Mouse (Mus musculus) macrophage (primary cell): ENCODE data around the gene Vps9d1. TPM values are rescaled to one million over a fixed set of nuclear protein-coding genes. Genes with fewer than 3 reads are reported as not detected.
A peak's percentile ranks its signal among the peaks of the same experiment; 100 is the strongest.
"Not testable (repeated sequence)": the region's sequence is repeated elsewhere in the genome, so short reads cannot be mapped to it uniquely, and the experiment has no call there.

Experiments used
- H3K27ac ChIP-seq: fragments of 350-480 bp; formaldehyde crosslinking; 2 replicates; pipeline ENCODE4 v1.9.0; 2021
- H3K36me3 ChIP-seq: fragments of 350-480 bp; formaldehyde crosslinking; 2 replicates; pipeline ENCODE4 v1.9.0; 2021; ENCODE audit errors: inconsistent target
- H3K4me3 ChIP-seq: fragments of 350-480 bp; formaldehyde crosslinking; 2 replicates; pipeline ENCODE4 v1.9.0; 2021; ENCODE audit errors: inconsistent target
- H3K79me2 ChIP-seq: fragments of 350-480 bp; formaldehyde crosslinking; 2 replicates; pipeline ENCODE4 v1.9.0; 2021; ENCODE audit errors: inconsistent target
- WGBS: methylation state at CpG from one replicate; pipeline ENCODE4 v1.1.7; 2026; ENCODE audit warnings: inconsistent platforms; ENCODE audit not compliant: missing documents; 5-methylcytosine and 5-hydroxymethylcytosine counted together
- polyA plus RNA-seq: library from polyadenylated mRNA; stranded (reverse); fragments of 250-400 nt; gene quantifications from 3 replicates; pipeline ENCODE4 v1.2.4, GENCODE M21; 2018; ENCODE audit warnings: inconsistent platforms
- total RNA-seq, 78 experiments: library from RNA; depleted of rRNA; stranded (reverse); fragments of 250-400 nt; gene quantifications; 1 replicate in 9 of 78; 2 replicates in 24 of 78; 3 replicates in 43 of 78; 4 replicates in 2 of 78; pipeline ENCODE4 v1.2.4; 2018; ENCODE audit warnings: inconsistent platforms in 56 of 78

Gene Vps9d1
- total RNA-seq (2018; cell fraction: chromatin; rRNA removed): 100 to 1,000 TPM in 11 of 26 experiments, 10 to 100 TPM in 15; 16.7 to 208 (median 79.9) TPM
- total RNA-seq (2018; cell fraction: cytosol; rRNA removed): 10 to 100 TPM in 21 of 26 experiments, 1 to 10 TPM in 5; 3.6 to 33.9 (median 15.4) TPM
- 10 to 100 TPM in 25 of 26 experiments, 1 to 10 TPM in 1; 9.8 to 81.9 (median 44.6) TPM for total RNA-seq (2018; cell fraction: nucleus; rRNA removed)
- 10.8 to 15.8 TPM (median 14.7 TPM) in 3 replicates for polyA plus RNA-seq

DNA sequence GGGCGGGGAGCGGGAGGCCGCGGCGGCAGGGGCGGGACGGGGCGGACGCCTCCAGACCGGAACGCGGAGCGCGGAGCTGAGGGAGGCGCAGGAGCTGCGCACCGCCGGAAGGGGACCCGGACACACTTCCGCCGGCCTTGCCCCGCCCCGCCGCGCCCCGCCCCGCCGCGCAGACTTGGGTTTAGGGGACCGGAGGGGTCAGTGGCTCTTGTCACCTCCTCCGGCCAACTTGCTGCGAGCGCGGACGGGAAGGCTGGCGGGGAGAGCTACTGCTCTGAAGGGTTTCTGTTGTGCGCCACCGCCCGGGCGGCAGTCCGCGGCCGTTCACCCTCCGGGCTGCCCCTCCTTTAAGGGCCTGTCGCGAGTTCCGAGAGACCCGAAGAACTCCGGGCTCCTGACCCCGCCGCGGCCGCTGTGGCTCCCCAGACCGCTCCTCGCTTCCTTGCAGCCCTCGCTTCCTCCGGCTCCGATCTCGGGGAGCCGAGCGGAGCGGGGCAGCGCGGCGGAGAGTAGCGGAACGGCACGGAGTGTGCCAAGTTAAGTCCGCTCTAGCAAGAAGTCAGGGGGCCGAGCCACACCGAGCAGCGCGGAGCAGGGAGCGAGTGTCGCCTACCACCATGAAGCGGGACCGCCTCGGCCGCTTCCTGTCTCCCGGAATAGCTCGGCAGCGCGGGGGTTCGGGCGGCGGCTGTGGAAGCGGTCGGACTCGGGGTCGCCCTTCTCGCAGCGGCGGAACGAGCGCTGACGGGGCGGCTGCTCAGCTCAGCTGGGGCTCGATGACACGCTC lies at the start of gene Vps9d1, which contains the start of gene Zfp276:
Gene Vps9d1 (minus strand): TSS at position 250 of the 787 bp plus-strand sequence.
Gene Zfp276 (plus strand): TSS at position 97 of the 787 bp plus-strand sequence.
- WGBS: under 1% methylated on average over 78 of the region's 99 CpGs
- peaks cover 25% of the 10 kb centered on the region; the same call in 1 of the 2 replicates for H3K79me2 ChIP-seq
- H3K36me3 ChIP-seq: peaks cover 35% of the 10 kb centered on the region
- H3K27ac ChIP-seq: peak within 1 kb of the TSS; percentile 61
- peak within 1 kb of the TSS; percentile 56 for H3K4me3 ChIP-seq

DNA sequence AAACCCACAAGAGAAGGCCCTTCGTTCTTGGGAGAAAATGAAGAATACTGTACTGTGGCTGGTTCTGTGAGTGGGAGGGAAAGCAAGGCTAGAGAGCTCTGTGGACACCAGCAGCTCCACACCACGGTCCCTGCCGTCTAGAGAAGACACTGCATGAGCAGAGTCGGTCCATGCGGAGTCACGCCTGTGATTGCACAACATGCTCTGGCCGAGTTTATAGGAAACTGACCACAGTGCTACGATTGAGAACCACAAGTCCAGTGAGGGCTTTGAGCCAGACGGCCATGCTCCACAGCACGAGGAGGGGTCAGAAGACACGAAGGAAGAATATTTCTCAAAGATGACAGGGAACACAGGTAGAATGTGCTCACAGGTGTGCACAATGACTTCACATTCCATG lies 44.2 kb upstream of the Vps9d1 start:
- WGBS: 52% methylated on average over 11 of the region's 11 CpGs
- Histone ChIP-seq H3K27ac (no peak overlapping the region), H3K4me3 (no peak overlapping the region), H3K36me3 (no peaks in the 10 kb centered on the region), H3K79me2 (no peaks in the 10 kb centered on the region)

DNA sequence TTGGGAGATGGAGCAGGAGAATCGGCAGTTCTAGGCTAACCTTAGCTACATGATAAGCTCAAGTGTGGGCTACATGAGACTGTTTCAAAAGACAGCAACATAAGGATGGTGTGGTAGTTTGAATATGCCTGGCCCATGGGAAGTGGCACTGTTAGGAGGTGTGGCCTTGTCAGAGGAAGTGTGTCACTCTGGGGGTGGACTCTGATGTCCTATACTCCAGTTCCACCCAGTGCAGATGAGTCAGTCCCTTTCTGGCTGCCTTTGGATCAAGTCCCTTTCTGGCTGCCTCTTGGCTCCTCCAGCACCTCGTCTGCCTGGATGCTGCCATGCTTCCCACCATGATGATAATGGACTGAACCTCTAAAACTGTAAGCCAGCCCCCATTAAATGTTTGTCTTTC lies 38.6 kb upstream of the Vps9d1 start:
- Histone ChIP-seq H3K79me2 (no peaks in the 10 kb centered on the region), H3K27ac (no peak overlapping the region), H3K4me3 (no peak overlapping the region), H3K36me3 (no peaks in the 10 kb centered on the region)
- 88% methylated on average over 2 of the region's 2 CpGs for WGBS

DNA sequence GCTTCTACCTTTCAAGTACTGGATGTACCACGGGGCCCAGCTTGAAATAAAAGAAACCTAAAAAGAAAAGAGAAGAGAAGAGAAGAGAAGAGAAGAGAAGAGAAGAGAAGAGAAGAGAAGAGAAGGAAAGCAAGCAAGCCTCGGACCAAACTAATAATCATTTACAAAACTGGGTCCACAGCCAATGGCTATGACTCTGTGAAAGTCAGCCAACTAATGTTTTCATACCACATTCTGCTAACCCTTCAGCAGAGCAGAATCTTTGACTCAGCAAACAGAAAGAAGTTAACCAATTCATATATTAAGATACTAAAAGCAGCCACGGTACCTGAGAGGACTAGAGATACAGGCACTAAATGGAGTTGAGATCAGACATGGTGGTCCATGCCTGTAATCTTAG lies 38.1 kb upstream of the Vps9d1 start:
- WGBS: 93% methylated on average over 3 of the region's 3 CpGs
- H3K27ac ChIP-seq: no peak overlapping the region
- no peaks in the 10 kb centered on the region for H3K79me2 ChIP-seq
- H3K36me3 ChIP-seq: no peaks in the 10 kb centered on the region
- H3K4me3 ChIP-seq: no peak overlapping the region

DNA sequence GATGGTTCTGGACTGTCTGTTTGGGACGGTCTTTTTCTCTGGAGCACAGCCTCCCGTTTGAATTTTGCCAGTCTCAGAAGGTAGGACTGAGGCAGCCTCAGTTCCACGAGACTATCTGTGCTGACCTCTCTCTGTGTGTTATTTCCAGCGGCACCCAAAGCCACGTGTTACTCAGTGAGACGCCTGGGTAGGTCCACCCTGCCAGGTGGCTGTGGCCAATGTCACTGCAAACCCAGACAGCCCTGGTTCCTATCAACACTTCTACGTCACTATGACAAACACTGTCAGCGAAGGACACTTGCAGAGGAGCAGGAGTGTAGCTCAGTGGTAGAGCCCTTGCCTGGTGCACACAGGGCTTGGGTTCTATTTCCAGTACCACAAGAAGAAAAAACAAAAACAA lies 37.6 kb upstream of the Vps9d1 start:
- Histone ChIP-seq H3K27ac (no peak overlapping the region), H3K4me3 (no peak overlapping the region), H3K36me3 (no peaks in the 10 kb centered on the region), H3K79me2 (no peaks in the 10 kb centered on the region)
- 93% methylated on average over 8 of the region's 8 CpGs for WGBS

DNA sequence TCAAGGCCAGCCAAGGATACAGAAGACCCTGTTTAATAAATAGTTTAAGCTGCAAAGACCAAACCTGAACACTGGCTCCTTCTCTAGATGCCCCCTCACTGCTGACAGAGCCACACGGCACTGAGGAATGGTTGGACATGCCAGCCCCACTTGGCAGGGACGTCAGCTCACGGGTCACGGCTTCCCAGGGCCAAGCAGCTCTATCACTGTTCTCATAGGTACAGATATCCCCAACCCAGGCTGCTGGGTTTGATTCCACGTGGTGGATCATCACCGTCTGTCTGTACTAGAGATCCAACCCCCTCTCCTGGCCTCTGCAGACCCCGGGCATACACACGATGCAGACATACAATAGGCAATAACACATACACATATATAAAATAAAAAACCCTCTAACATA lies 36.5 kb upstream of the Vps9d1 start:
- Histone ChIP-seq H3K36me3 (no peaks in the 10 kb centered on the region), H3K79me2 (no peaks in the 10 kb centered on the region), H3K4me3 (no peak overlapping the region), H3K27ac (no peak overlapping the region)
- over 99% methylated on average over 8 of the region's 8 CpGs for WGBS

DNA sequence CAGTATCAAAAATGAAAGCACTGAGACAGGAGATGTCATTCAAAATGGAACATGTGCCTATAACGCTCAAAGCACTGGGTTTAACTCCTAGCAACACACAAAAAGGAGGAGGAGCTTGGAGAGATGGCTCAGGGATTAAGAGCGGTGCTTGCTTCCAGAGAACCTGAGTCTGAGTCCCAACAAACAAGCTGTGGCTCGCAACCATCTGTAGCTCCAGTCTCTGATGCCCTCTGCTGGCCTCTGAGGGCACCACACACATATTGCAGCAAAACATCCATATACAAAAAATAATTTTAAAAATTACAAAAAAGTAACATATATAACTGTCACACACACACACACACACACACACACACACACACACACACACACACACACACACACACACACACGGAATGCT lies 36.0 kb upstream of the Vps9d1 start:
- 92% methylated on average over 3 of the region's 4 CpGs for whole genome bisulfite sequencing
- Histone ChIP-seq H3K4me3 (no peak overlapping the region), H3K36me3 (no peaks in the 10 kb centered on the region), H3K27ac (no peak overlapping the region), H3K79me2 (no peaks in the 10 kb centered on the region)

DNA sequence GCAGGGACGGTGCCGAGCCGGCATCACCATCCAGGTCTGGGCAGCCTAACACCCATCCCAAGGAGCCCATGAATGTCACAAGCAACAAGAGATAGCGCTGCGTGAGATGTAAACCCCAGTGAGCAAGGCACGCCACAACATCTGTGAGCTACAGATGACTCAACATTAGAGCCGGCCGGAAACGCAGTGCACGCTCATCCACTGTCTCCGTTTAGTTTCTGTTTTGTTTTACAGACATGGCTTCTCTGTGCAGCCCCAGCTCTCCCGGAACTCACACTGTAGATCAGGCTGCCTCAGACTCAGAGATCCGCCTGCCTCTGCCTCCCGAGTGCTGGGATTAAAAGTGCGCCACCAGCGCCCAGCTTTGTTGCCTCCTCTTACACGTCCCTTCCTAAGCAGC lies 33.2 kb upstream of the Vps9d1 start:
- H3K36me3 ChIP-seq: no peaks in the 10 kb centered on the region
- H3K27ac ChIP-seq: no peak overlapping the region
- WGBS: 89% methylated on average over 17 of the region's 17 CpGs
- no peak overlapping the region for H3K4me3 ChIP-seq
- H3K79me2 ChIP-seq: no peaks in the 10 kb centered on the region

DNA sequence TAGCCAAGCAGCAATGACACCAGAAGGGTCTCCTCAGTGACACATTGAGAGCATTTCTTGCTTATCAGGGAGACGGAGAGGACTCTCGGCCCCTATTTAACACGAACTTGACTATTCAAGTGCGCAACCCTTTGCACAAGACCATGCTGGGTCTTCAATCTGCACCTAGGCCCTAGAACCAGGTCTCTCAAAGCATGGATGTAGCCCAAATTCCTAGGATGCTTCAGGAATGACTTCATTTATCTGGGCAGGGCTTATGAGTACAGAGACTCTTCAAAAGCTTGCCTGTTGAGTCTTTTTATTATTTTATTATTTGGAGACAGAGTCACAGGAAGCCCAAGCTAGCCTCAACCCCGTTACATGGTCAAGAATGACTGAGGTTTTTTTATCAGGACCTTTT lies 30.3 kb upstream of the Vps9d1 start:
- WGBS: 96% methylated on average over 5 of the region's 5 CpGs
- H3K36me3 ChIP-seq: no peaks in the 10 kb centered on the region
- H3K79me2 ChIP-seq: no peaks in the 10 kb centered on the region
- no peak overlapping the region for H3K4me3 ChIP-seq
- H3K27ac ChIP-seq: no peak overlapping the region

DNA sequence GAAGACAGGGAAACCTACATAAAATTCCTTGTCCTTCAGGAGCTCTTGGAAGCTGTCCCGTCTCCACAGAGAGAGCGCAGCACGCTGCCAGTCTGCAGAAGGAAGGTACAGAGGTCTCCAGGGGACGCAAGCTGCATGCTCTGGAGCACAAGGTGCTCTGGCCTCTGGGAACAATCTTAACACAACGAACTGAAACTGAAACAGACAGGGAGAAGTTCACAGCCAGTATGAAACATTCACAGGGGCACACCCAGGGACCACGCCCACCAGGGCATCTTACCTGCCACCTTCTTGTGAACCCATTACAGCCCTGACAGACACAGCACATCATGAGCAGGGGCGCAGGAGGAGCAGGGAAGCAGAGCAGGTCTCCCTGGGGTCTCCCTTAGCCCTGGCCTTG lies 29.8 kb upstream of the Vps9d1 start:
- Histone ChIP-seq H3K27ac (no peak overlapping the region), H3K4me3 (no peak overlapping the region), H3K79me2 (no peaks in the 10 kb centered on the region), H3K36me3 (no peaks in the 10 kb centered on the region)
- 80% methylated on average over 7 of the region's 7 CpGs for WGBS

DNA sequence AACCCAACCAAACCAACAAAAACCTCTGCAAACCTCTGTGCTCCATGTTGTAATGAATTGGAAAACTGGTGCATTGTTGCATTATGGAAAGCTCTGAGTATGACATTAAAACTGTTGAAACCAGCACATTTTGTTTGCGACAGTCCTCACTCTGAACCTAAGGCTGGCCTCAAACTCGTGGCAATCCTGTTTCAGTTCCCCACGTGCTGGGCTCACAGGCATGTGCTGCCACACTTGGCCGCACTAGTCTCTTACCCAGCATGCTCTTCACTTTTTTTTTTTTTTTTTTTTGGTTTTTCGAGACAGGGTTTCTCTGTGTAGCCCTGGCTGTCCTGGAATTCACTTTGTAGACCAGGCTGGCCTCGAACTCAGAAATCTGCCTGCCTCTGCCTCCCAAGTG lies 28.8 kb upstream of the Vps9d1 start:
- H3K36me3 ChIP-seq, H3K4me3 ChIP-seq, H3K79me2 ChIP-seq, H3K27ac ChIP-seq: not testable (repeated sequence)
- 44% methylated on average over 4 of the region's 6 CpGs for WGBS

DNA sequence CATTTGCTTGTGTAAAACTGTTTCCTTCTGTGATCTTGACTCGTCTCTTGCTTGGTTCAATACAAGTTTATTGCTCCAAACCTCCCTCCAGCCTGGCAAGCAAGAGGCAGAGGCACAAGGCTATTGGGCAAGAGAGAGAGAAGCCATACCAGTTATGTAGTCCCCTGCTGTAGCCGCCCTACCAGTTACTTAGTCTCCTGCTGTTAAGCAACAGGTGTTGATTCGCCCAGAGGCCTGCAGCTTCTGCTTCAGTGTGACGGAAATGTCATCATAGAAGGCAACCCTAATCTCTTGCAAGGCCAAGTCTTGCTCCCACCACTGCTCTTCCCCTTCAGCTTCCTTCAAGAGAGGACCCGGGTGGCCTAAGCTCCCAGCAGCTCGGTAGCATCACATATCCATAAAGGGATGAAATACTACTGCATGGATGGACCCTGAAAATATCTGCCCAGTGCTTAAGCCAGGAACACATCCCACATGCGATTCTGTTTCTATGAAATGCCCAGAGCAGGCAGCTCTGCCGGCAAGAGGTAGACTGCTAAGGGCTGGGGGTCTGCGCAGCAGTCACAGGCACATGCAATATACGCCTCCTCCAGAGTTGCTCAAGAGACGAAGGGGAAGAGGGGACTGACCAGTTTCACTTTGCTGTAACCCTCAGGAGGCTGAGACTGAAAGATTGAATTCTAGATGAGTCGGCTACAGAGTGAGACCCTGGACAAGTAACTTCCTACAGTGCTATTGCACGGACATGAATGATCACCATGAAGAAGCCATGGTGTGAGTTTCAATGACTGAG lies 26.4 kb upstream of the Vps9d1 start:
- no peaks in the 10 kb centered on the region for H3K79me2 ChIP-seq
- H3K4me3 ChIP-seq: no peak overlapping the region
- no peak overlapping the region for H3K27ac ChIP-seq
- no peaks in the 10 kb centered on the region for H3K36me3 ChIP-seq
- WGBS: 42% methylated on average over 13 of the region's 13 CpGs

DNA sequence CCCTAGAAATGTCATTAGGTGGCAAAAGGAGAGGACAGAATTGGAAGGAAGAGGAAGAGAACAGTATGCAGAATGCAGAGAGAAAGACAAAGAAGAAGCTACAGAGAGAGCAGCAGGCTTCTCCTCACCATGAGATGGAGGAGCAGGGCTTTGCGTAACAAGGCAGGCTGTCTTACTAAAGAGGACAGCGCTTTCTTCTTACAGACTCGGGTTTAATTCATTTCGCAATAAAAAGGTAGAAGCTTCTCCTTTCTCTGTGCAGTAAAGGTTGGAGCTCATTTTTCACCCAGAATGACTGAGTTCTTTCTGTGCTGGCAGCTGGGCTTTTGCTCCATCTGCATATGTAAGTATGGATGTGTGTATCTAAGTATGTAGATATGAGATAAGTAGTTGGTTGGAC lies 25.7 kb upstream of the Vps9d1 start:
- Histone ChIP-seq H3K36me3 (no peaks in the 10 kb centered on the region), H3K79me2 (no peaks in the 10 kb centered on the region), H3K27ac (no peak overlapping the region), H3K4me3 (no peak overlapping the region)
- WGBS: 32% methylated on average over 4 of the region's 4 CpGs

DNA sequence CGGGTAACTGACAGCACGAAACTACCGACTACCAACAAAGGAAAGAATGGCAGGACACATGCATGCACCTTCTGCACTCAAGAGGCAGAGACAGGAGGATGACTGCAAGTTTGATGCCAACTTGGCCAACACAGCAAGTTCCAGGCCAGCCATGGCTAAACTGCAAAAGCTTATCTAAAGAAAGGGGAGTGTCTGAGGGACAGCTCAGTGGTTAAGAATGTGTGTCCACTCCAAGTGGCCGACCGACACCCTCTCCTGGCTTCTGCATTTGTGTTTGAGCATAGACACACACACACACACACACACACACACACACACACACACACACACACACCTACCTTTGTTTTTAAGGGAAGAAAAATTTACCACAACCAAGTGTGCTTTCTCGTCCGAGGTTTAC lies 24.3 kb upstream of the Vps9d1 start:
- Histone ChIP-seq H3K36me3 (no peaks in the 10 kb centered on the region), H3K4me3 (no peak overlapping the region), H3K79me2 (no peaks in the 10 kb centered on the region), H3K27ac (no peak overlapping the region)
- 88% methylated on average over 6 of the region's 7 CpGs for WGBS

DNA sequence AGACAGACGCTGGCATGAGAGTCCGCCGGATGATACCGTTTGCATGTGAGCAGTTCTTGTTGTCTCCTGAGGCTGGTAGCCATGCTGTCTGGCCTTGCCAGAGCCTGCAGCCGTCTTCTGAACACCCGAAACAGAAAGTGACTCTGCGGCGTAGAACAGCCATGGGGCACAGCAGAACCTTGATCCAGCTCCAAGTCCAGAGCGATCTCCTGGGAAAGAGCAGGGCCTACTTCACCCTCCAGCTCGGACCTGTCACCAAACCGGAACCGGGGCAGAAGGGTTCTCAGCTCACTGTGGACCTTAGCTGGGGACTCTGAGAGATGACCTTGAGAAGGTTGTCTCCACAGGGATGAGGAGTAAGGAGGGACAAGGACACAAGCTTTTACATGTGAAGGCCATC lies 20.9 kb upstream of the Vps9d1 start:
- Histone ChIP-seq H3K36me3 (no peaks in the 10 kb centered on the region), H3K79me2 (no peaks in the 10 kb centered on the region), H3K4me3 (no peak overlapping the region), H3K27ac (no peak overlapping the region)
- WGBS: 97% methylated on average over 12 of the region's 12 CpGs
